Mouse (Mus musculus) frontal cortex, adult 2 months (tissue): ENCODE measurements around the gene Vmn2r63. TPM values are rescaled to one million over a fixed set of nuclear protein-coding genes. Genes with fewer than 3 reads are reported as not detected.
"Not testable (repeated sequence)": the region's sequence is repeated elsewhere in the genome, so short reads cannot be mapped to it uniquely, and the experiment has no call there.

ENCODE experiments used
- DNase-seq, 2 experiments: peaks; one replicate each; pipeline ENCODE4 v3.0.0; 2022; ENCODE audit warnings: low spot score in 1 of 2; ENCODE audit errors: extremely low spot score in 1 of 2
- polyA plus RNA-seq: library from polyadenylated mRNA; depleted of rRNA; stranded (reverse); fragments of >200 nt; gene quantifications from 2 replicates; pipeline ENCODE4 v1.2.3, GENCODE M21; 2012; rRNA removed

Gene Vmn2r63
- polyA plus RNA-seq = not detected in 2 replicates

DNA sequence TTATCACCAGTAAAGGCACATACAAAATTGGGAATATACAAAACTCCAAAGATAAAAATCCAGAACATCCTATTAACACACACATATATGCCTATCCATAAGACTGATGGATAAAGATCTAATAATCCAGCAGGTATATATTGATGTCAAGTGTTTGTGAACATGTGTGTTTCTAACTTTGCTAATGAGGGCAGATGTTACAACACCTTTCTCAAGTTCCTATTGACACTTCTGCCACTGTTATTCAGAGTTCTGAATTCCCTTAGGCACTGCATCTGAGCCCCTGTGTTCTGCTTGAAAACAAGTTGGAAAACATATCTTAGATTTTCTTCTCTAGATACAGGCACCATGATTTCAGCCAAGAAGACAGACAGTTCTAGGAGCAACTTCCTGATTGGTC, at the start of gene Vmn2r63:
Gene Vmn2r63, minus strand, starts transcription at position 101 of the 400 bp plus-strand sequence.
- not testable (repeated sequence) for DNase-seq

- DNase-seq = no peak
Measured at GRCm38 (mm10) chr7:42980739-42981138, 47.1 kb upstream of the Vmn2r63 start.

- no peak for DNase-seq
Measured at GRCm38 (mm10) chr7:42980098-42980497, 46.5 kb upstream of the Vmn2r63 start.

DNA sequence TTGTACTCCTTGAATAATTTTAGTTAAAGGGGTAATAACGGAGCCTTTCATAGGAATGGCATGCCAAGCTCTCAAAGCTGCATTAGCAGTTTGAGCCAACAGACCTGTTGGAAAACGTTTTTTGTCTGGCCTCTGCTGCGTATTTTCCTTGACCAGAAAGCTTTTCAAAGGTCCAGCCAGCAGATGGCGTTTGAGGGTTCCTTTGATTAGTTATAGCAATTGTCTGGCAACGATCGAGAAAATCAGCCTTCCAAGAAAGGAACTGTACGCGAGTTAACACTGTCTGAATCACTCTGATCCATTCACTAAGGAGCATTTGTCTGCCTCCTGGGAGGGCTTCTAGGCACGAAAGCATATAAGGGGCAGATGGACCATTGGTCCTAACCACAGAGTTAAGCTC, 31.6 kb upstream of the Vmn2r63 start:
- DNase-seq = no peak

DNA sequence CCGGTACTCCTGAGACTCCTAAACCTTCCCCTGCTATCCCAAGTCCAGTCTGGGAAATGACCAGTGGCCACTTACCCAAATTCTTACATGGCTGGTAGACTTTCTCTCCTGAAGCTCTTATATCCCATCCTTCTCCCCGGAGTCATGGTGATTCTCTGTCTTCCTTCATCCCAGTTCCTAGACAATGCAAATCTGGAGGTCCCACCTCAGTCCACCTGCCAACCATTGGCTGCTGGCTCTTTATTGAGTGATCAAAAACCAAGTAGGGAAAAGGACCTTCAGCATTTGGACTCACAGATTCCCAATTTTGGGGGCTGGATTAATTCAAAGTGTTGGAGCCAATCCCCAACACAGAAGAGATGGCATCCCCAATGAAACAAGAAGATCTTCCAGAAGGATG, 35.6 kb downstream of the Vmn2r63 start:
- DNase-seq = not testable (repeated sequence)

GRCm38 (mm10) chr7:42878090-42878489, 55.5 kb downstream of the Vmn2r63 start:
- no peak for DNase-seq

DNA sequence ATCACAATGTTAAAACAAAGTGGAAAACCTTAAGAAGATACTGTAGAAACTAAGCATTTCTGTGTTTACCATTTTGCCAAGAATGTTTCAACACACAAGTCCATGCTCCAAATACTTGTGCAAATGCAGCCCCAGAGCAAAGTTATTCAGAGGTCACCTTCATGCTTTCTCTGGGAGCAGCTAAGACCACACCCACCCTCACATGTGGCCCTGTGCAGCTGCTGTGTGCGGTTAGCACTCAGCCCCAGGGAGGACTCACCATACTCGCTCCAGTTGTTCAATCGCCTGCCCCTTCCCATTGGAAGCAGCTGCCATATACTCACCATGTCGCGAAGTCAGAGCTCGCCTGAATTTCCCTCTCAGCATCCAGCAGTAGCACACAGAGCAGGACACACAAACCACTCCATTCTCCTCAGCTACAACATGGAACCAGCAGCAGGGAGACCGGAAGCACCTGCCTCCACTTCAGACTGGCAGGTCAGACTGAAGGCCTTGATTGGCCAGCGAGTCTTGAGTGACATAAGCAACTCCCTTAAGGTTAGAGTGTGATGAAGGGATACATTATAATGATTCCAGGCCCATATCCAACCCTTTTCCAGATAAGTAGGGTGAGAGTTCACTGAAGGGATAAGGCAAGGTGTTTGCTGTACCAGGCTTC, 66.7 kb downstream of the Vmn2r63 start, which contains the start of gene Gm2381:
Gene Gm2381, minus strand, starts transcription at position 434 of the 658 bp plus-strand sequence.
- DNase-seq = not testable (repeated sequence)

Other genes starting within 250 kb of the Vmn2r63 start
- 4.4 and 4.8 TPM in 2 replicates for gene Zfp975, start 241.1 kb downstream of the Vmn2r63 start, polyA plus RNA-seq
- gene Gm17067, start 206.8 kb downstream of the Vmn2r63 start, polyA plus RNA-seq = not detected in 2 replicates
- gene Vmn2r62, start 140.3 kb downstream of the Vmn2r63 start, polyA plus RNA-seq = not detected in 2 replicates
- not detected in 2 replicates for gene Gm2381, start 66.6 kb downstream of the Vmn2r63 start, polyA plus RNA-seq
- not detected in 2 replicates for gene Gm9268, start 84.9 kb upstream of the Vmn2r63 start, polyA plus RNA-seq
- not detected in 2 replicates for gene Zfp936, start 180.4 kb upstream of the Vmn2r63 start, polyA plus RNA-seq